Mouse (Mus musculus) small intestine, adult 2 months (tissue): ENCODE results near the gene Emx1. TPM values are rescaled to one million over a fixed set of nuclear protein-coding genes. Genes with fewer than 3 reads are reported as not detected.

Experiments
- H3K27ac ChIP-seq: fragments of 200-500 bp; 2 replicates; pipeline ENCODE4 v1.5.1; 2012; ENCODE audit warnings: low read depth, low read length, control low read depth, inconsistent platforms; ENCODE audit not compliant: insufficient read depth
- H3K27me3 ChIP-seq: fragments of 200-500 bp; 2 replicates; pipeline ENCODE4 v1.6.1; 2012; ENCODE audit warnings: mild to moderate bottlenecking, moderate library complexity, low read length, inconsistent platforms; ENCODE audit not compliant: control insufficient read depth, insufficient read depth
- H3K36me3 ChIP-seq: fragments of 200-500 bp; 2 replicates; pipeline ENCODE4 v1.6.1; 2012; ENCODE audit warnings: mild to moderate bottlenecking, low read length, control low read depth, inconsistent platforms; ENCODE audit not compliant: control insufficient read depth, insufficient read depth
- H3K4me1 ChIP-seq: fragments of 200-500 bp; 2 replicates; pipeline ENCODE4 v1.6.1; 2012; ENCODE audit warnings: low read length, inconsistent platforms, mixed read lengths; ENCODE audit not compliant: control insufficient read depth, insufficient read depth, insufficient read length
- H3K4me3 ChIP-seq: fragments of 200-500 bp; 2 replicates; pipeline ENCODE4 v1.5.1; 2012; ENCODE audit warnings: low read depth, mild to moderate bottlenecking, control low read depth, inconsistent platforms, low read length, moderate library complexity
- CTCF ChIP-seq: fragments of 200-500 bp; IDR thresholded peaks from 2 replicates; pipeline ENCODE4 v1.5.1; 2012; ENCODE audit warnings: low read depth, mild to moderate bottlenecking, control low read depth, inconsistent platforms, low read length, moderate library complexity, mixed read lengths; ENCODE audit not compliant: insufficient replicate concordance, insufficient read length; ENCODE audit errors: extremely low read depth
- POLR2A ChIP-seq: fragments of 200-500 bp; IDR thresholded peaks from 2 replicates; pipeline ENCODE4 v1.6.1; 2012; ENCODE audit warnings: low read depth, mild to moderate bottlenecking, control low read depth, inconsistent platforms, low read length, moderate library complexity
- WGBS: fragments of 180-500 bp; shearing (Covaris S2); methylation state at CpG from one replicate; pipeline ENCODE4 v1.1.7; 2018; 5-methylcytosine and 5-hydroxymethylcytosine counted together
- polyA plus RNA-seq: library from polyadenylated mRNA; depleted of rRNA; stranded (reverse); fragments of >200 nt; gene quantifications from 2 replicates; pipeline ENCODE4 v1.2.3, GENCODE M21; 2012; rRNA removed

The Emx1 gene
- polyA plus RNA-seq, 1 experiment: not detected

- Histone ChIP-seq H3K4me1 (peaks cover 4% of the 10 kb centered on the region; the same call in 1 of the 2 replicates), H3K27ac (no peak overlapping the region), H3K27me3 (no peaks in the 10 kb centered on the region), H3K36me3 (no peaks in the 10 kb centered on the region), H3K4me3 (no peak overlapping the region)
- TF ChIP-seq POLR2A (no peak), CTCF (no peak)
- WGBS: 92% methylated on average over 17 of the region's 17 CpGs
These were observed 65.2 kb downstream of the Emx1 start for GRCm38 (mm10) chr6:85252251-85253058.

- no peak overlapping the region for H3K4me3 ChIP-seq
- 88% methylated on average over 3 of the region's 3 CpGs for WGBS
- no peak overlapping the region for H3K27ac ChIP-seq
- peaks cover 4% of the 10 kb centered on the region; the same call in 1 of the 2 replicates for H3K4me1 ChIP-seq
- no peaks in the 10 kb centered on the region for H3K27me3 ChIP-seq
- H3K36me3 ChIP-seq: no peaks in the 10 kb centered on the region
- TF ChIP-seq CTCF: no peak
- TF ChIP-seq POLR2A: no peak
These were observed 66.0 kb downstream of the Emx1 start for GRCm38 (mm10) chr6:85253275-85253674.

Other genes starting within 250 kb of the Emx1 start
- gene Exoc6b, start 117.9 kb upstream of the Emx1 start, polyA plus RNA-seq: 2.8 and 7.0 TPM in 2 replicates
- 33.6 and 51.3 TPM in 2 replicates for gene Spr, start 49.7 kb upstream of the Emx1 start, polyA plus RNA-seq
- gene Sfxn5, start 146.0 kb downstream of the Emx1 start, polyA plus RNA-seq: 0.63 and 1.0 TPM in 2 replicates
- gene Rab11fip5, start 187.2 kb downstream of the Emx1 start, polyA plus RNA-seq: 3.0 and 3.8 TPM in 2 replicates
- gene Noto, start 236.4 kb downstream of the Emx1 start, polyA plus RNA-seq: not detected in 2 replicates
- gene Smyd5, start 244.6 kb downstream of the Emx1 start, polyA plus RNA-seq: 6.8 and 9.5 TPM in 2 replicates